Mouse (Mus musculus) right cerebral cortex, adult 2 months (tissue): ENCODE measurements around the gene Gpr183.

Source experiments
- DNase-seq, 2 experiments: peaks; one replicate each; pipeline ENCODE4 v3.0.0; 2021 to 2022; ENCODE audit warnings: low spot score in 2 of 2

Gpr183 gene

DNA sequence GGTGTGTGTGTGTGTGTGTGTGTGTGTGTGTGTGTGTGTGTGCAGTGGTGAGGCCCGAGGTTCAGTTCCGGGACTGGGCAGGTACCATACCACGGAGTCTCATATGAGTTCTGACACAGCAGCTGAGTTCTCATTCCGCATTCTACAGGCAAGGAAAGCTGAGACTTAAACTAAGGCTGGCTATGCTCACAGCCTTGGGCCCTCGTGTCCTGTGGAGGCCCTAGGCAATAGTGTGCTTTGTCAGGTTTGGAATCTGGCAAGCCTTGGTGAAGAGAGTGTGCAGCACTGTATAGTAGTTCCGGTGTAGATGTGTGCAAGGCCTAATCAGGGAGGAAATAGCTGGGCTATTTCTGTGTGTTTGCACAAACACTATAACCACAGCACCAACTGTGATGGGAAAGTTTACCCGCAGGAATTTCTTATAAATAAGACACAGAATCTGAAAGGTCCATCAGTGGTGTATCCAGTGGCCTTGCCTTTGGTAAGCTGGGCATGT, 61.6 kb downstream of the Gpr183 start:
- DNase-seq, result no peak
